Mouse (Mus musculus) cerebellum, adult 9-10 months (tissue): ENCODE results near the gene Tnfaip2.

ENCODE experiments used
- DNase-seq: peaks from one replicate; pipeline ENCODE4 v3.0.0; 2022

Tnfaip2 gene

GRCm38 (mm10) chr12:111428961-111429911 is 13.0 kb upstream of the Tnfaip2 start:
- no peak for DNase-seq

GRCm38 (mm10) chr12:111430049-111430867 is 12.0 kb upstream of the Tnfaip2 start:
- DNase-seq: no peak

- no peak for DNase-seq
Observed at GRCm38 (mm10) chr12:111430868-111431817, 11.1 kb upstream of the Tnfaip2 start.

GRCm38 (mm10) chr12:111432097-111432496 is 10.2 kb upstream of the Tnfaip2 start:
- no peak for DNase-seq

GRCm38 (mm10) chr12:111432751-111433331 is 9.4 kb upstream of the Tnfaip2 start:
- no peak for DNase-seq

GRCm38 (mm10) chr12:111434164-111434744 is 8.0 kb upstream of the Tnfaip2 start:
- no peak for DNase-seq

GRCm38 (mm10) chr12:111434745-111435327 is 7.4 kb upstream of the Tnfaip2 start:
- no peak for DNase-seq

GRCm38 (mm10) chr12:111436170-111436569 is 6.1 kb upstream of the Tnfaip2 start:
- no peak for DNase-seq

- no peak for DNase-seq
Observed at GRCm38 (mm10) chr12:111436640-111437039, 5.6 kb upstream of the Tnfaip2 start.

GRCm38 (mm10) chr12:111437222-111437900 is 4.9 kb upstream of the Tnfaip2 start:
- DNase-seq: no peak

GRCm38 (mm10) chr12:111438850-111439249 is 3.4 kb upstream of the Tnfaip2 start:
- DNase-seq: no peak

GRCm38 (mm10) chr12:111440701-111441373 is 1.4 kb upstream of the Tnfaip2 start:
- no peak for DNase-seq

- no peak for DNase-seq
Observed at GRCm38 (mm10) chr12:111441523-111441922, 746 bp upstream of the Tnfaip2 start.

GRCm38 (mm10) chr12:111443011-111443870 is 972 bp downstream of the Tnfaip2 start:
- no peak for DNase-seq

GRCm38 (mm10) chr12:111443921-111444831 is 1.9 kb downstream of the Tnfaip2 start:
- no peak for DNase-seq

GRCm38 (mm10) chr12:111445161-111445889 is 3.1 kb downstream of the Tnfaip2 start:
- DNase-seq: no peak
